Mouse (Mus musculus) midbrain, embryonic 15.5 days (tissue): ENCODE results near the gene Mx1. TPM values are rescaled to one million over a fixed set of nuclear protein-coding genes. Genes with fewer than 3 reads are reported as not detected.

Experiments
- ATAC-seq: fragments of 200-750 bp; cut with Nextera tagmentation; replicated peaks from 2 replicates; pipeline ENCODE4 v1.8.0; 2017; ENCODE audit warnings: moderate TSS enrichment
- H3K27ac ChIP-seq: fragments of 300-500 bp; sonication (generic); 2 replicates; pipeline ENCODE4 v1.5.1; 2015; ENCODE audit warnings: mild to moderate bottlenecking, inconsistent platforms
- H3K27me3 ChIP-seq: fragments of 300-500 bp; sonication (generic); replicated peaks from 2 replicates; pipeline ENCODE4 v1.6.1; 2015; ENCODE audit warnings: inconsistent platforms
- H3K36me3 ChIP-seq: fragments of 300-500 bp; sonication (generic); replicated peaks from 2 replicates; pipeline ENCODE4 v1.6.1; 2015; ENCODE audit warnings: inconsistent platforms
- H3K4me1 ChIP-seq: fragments of 300-500 bp; sonication (generic); 2 replicates; pipeline ENCODE4 v1.6.1; 2015; ENCODE audit warnings: inconsistent platforms
- H3K4me2 ChIP-seq: fragments of 300-500 bp; sonication (generic); 2 replicates; pipeline ENCODE4 v1.6.1; 2015; ENCODE audit warnings: inconsistent platforms, mild to moderate bottlenecking, moderate library complexity
- H3K4me3 ChIP-seq: fragments of 300-500 bp; sonication (generic); 2 replicates; pipeline ENCODE4 v1.5.1; 2015; ENCODE audit warnings: mild to moderate bottlenecking, inconsistent platforms
- H3K9ac ChIP-seq: fragments of 300-500 bp; sonication (generic); 2 replicates; pipeline ENCODE4 v1.6.1; 2015; ENCODE audit warnings: mild to moderate bottlenecking, inconsistent platforms
- H3K9me3 ChIP-seq: fragments of 300-500 bp; sonication (generic); 2 replicates; pipeline ENCODE4 v1.6.1; 2016; ENCODE audit warnings: inconsistent platforms
- WGBS: fragments of 180-500 bp; shearing (Covaris S2); methylation state at CpG from one replicate; pipeline ENCODE4 v1.1.7; 2015; ENCODE audit warnings: mixed read lengths; 5-methylcytosine and 5-hydroxymethylcytosine counted together
- polyA plus RNA-seq: library from polyadenylated mRNA; unstranded; fragments of >200 nt; fragmentation: Nextera tagmentation; extraction: Ambion mirVana; gene quantifications from 2 replicates; pipeline ENCODE4 v1.2.1, GENCODE M21; 2015

Gene Mx1
- polyA plus RNA-seq, 1 experiment from 2014 or later = 0.19 TPM

DNA sequence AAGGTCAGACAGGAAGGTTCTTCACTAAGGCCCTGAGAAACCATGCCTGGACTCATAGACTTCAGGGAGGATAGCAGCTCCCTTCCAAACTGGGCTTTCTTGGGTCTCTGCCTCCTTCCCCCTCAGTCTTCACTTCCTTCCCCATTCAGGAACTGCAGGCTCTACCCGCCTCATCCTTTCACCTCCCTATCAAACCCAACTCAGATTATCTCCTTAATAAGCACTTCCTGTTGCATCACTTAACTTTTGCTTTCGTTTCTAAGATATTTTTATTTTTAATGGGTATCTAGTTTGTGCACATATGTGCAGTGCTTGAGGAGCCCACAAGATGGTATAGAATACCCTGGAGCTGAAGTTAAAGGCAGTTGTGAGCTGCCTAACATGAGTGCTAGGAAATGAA, 15.9 kb upstream of the Mx1 start:
- Histone ChIP-seq H3K27me3 (no peaks in the 10 kb centered on the region), H3K9ac (no peak overlapping the region), H3K36me3 (no peaks in the 10 kb centered on the region), H3K4me2 (no peak overlapping the region), H3K27ac (no peak overlapping the region), H3K9me3 (no peaks in the 10 kb centered on the region), H3K4me3 (no peak overlapping the region), H3K4me1 (no peaks in the 10 kb centered on the region)
- 73% methylated on average over 2 of the region's 2 CpGs for WGBS
- no peak for ATAC-seq

DNA sequence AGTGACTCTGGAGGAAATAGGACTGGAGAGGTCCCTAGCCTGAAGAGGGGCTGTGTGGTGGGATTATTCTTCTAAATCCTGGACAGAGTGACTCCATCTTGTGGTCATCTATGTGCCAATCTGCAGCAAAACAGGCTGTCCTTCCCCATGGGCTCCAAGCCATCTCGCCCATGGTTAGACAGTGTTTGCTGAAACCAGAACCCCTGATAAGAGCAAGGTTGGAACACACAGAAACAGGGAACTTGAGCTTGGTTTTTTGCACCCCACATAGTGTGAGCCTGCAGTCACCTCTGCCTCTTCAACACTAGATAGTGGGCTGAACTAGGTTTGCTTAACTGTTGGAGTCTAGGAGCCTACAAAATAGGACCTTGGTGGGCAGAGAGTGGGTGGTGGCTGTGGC, 13.8 kb upstream of the Mx1 start:
- WGBS = 83% methylated on average over 1 of the region's 1 CpGs
- Histone ChIP-seq H3K27ac (no peak overlapping the region), H3K4me3 (no peak overlapping the region), H3K4me1 (no peaks in the 10 kb centered on the region), H3K36me3 (no peaks in the 10 kb centered on the region), H3K9me3 (no peaks in the 10 kb centered on the region), H3K9ac (no peak overlapping the region), H3K4me2 (no peak overlapping the region), H3K27me3 (no peaks in the 10 kb centered on the region)
- ATAC-seq = no peak

DNA sequence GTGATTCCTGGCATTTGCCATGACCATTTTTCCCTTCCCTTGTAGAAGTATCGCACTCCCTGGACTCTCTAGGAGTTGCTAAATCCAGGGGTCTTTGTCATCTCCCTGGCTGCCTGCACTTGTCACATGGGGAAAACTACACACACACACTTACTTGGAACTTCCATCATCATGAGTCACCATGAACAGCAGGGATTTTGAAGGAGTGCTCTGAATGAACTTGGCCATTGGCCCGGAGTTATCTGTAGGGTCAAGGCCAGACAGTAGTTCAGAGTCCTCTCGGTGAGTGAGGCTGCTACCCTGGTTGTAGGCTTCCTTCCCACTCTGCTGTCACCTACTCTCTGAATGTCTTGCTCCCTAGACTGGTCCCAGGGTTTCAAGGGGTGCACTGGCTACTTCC, 12.9 kb upstream of the Mx1 start:
- 95% methylated on average over 3 of the region's 3 CpGs for WGBS
- H3K9ac ChIP-seq = no peak overlapping the region
- H3K4me2 ChIP-seq = no peak overlapping the region

DNA sequence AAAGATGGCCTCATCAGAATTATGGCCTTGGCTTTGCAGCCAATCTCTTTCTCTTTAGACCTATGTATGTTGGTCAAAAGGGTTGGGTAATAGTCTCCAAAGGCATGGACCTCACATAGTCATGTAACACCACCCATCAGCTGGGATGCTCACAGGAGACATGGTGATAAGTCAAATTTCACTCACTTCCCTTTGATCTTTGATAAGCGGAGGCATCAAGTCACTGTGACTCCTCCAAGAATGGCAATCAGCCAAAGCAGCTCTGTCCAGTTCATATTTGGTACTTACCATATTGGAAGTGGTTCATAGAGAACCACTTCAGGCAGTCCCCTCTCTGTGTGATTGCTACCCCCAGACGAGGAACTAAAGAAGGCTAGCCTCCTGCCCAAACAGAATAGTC, 12.0 kb upstream of the Mx1 start:
- Histone ChIP-seq H3K9me3 (no peaks in the 10 kb centered on the region), H3K9ac (no peak overlapping the region), H3K4me1 (no peaks in the 10 kb centered on the region), H3K4me3 (no peak overlapping the region), H3K36me3 (no peaks in the 10 kb centered on the region), H3K4me2 (no peak overlapping the region), H3K27ac (no peak overlapping the region), H3K27me3 (no peaks in the 10 kb centered on the region)
- no peak for ATAC-seq
- 93% methylated on average over 2 of the region's 2 CpGs for WGBS

More for the DNA sequence above, 12.9 kb upstream of the Mx1 start:
- no peak overlapping the region for H3K27ac ChIP-seq
- H3K9me3 ChIP-seq = no peaks in the 10 kb centered on the region
- H3K4me1 ChIP-seq = no peaks in the 10 kb centered on the region
- H3K36me3 ChIP-seq = no peaks in the 10 kb centered on the region
- no peaks in the 10 kb centered on the region for H3K27me3 ChIP-seq
- ATAC-seq = no peak
- H3K4me3 ChIP-seq = no peak overlapping the region

DNA sequence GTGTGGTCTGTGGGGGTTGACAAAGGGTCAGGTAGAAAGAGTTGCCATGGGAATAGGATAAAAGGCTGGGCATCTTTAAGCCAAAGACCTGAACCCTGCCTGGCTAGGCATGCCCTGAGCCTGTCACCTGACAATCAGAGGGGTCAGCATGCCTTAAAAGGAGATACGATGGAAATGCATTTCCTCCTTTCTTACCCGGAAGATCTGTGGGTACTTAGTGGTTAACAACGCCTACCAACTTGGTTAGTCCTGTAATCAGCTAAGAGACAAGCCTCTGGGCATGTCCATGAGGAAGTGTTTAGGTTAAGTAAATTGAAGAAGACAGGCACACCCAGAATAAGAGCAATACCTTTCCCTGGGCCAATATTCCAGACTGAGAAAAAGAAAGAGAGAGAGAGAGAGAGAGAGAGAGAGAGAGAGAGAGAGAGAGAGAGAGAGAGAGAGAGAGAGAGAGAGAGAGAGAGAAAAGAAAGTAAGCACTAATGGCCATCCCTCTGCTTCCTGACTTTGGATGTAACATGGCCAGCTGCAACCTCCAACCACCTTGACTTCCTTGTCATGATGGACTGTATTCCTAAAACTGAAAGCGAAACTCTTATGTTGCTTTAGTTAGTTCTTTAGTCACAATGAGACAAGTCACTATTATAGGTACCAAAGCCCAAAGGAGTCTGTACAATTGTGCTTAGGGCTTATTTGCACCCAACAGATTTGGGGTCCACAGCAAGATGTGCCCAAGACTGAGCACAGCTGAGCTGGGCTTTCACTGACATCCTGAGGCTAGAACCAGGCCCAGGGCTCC, 5.5 kb upstream of the Mx1 start:
- H3K36me3 ChIP-seq = no peaks in the 10 kb centered on the region

DNA sequence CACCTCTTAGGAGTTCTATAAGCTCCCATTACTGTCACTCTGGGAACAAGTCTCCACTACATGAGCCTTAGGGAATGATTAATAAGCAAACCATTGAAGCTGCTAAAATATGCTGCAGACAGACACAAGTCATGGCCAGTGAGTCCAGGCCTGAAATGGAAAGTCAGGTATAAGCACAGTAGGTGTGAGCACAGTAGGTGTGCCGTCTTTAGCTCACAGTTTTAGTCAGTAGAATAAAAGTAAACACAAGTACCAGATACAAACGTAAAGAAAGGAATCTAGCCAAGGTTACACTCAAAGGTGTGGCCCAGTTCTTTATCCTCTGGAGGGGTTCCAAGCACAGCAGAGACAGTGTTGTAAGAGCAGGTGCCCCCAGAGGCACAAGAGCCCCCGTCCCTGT, 4.8 kb upstream of the Mx1 start:
- Histone ChIP-seq H3K27me3 (no peaks in the 10 kb centered on the region), H3K27ac (no peak overlapping the region), H3K9me3 (no peaks in the 10 kb centered on the region), H3K4me1 (no peaks in the 10 kb centered on the region), H3K9ac (no peak overlapping the region), H3K4me2 (no peak overlapping the region), H3K36me3 (no peaks in the 10 kb centered on the region), H3K4me3 (no peak overlapping the region)
- WGBS = 79% methylated on average over 3 of the region's 3 CpGs
- ATAC-seq = no peak

More for the DNA sequence above, 5.5 kb upstream of the Mx1 start:
- Histone ChIP-seq H3K27ac (no peak overlapping the region), H3K4me2 (no peak overlapping the region), H3K4me1 (no peaks in the 10 kb centered on the region), H3K9me3 (no peaks in the 10 kb centered on the region), H3K9ac (no peak overlapping the region), H3K4me3 (no peak overlapping the region), H3K27me3 (no peaks in the 10 kb centered on the region)
- WGBS = 80% methylated on average over 4 of the region's 4 CpGs
- ATAC-seq = no peak

DNA sequence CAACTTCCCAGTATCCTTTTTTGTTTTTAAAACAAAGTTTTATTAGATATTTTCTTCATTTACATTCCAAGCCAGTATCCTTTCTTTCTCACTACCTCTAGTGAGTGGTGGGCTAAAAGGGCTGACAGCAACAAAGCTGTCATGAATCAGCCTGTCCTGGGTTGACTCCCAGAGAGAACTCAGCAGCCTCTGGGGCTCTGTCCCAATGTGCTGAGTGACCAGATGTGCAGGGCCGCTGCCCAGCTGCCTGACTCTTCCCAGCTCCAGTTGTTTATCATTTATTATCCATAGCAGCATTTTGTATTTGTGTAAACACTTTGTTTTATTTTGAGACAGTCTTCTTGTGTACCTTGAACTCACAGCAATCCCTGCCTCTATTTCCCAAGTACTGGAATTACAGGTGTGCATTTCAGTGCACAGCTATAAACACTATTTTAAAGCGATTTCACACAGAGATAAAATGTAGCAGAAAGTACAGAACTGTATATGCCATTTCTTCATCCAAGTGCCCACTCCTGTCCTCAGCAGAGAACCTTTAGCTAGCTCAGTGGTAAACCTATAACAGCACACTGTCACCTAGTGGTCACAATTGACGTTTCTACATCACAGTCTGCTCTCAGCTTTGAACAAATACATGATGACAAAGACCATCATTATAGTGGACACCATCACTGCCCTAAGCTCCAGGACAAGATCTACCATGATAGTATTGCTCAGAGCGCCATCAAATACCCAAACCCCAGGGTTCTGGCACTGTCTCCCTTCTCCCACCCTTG, 3.7 kb upstream of the Mx1 start:
- Histone ChIP-seq H3K36me3 (no peaks in the 10 kb centered on the region), H3K4me1 (0 out of 2 replicates have a peak, but pooled peaks cover 2% of the 10 kb centered on the region), H3K9me3 (no peaks in the 10 kb centered on the region), H3K27me3 (no peaks in the 10 kb centered on the region), H3K4me2 (no peak overlapping the region), H3K27ac (no peak overlapping the region), H3K4me3 (no peak overlapping the region), H3K9ac (no peak overlapping the region)
- no peak for ATAC-seq
- 55% methylated on average over 4 of the region's 4 CpGs for WGBS

DNA sequence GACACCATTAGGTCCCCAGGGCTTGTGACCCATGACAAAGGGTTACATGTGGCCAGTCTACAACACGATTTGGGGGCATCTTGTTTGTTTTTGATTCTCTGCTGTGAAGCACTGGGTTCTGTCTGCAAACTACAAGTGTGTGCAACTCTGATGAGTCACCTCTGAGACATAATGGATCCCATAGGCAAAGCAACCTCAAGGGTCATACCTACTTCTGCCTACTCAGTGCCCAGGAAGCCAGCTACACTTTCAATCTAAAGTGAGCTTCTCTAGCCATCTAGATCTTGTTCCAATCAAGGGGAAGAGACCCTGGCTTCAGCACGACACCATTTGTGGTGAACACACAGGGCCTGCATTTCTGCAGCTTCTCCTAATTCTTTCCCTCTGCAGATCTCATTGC, 1.4 kb downstream of the Mx1 start:
- Histone ChIP-seq H3K4me3 (no peak overlapping the region), H3K9ac (no peak overlapping the region), H3K36me3 (no peaks in the 10 kb centered on the region), H3K4me2 (no peak overlapping the region), H3K4me1 (0 out of 2 replicates have a peak, but pooled peaks cover 2% of the 10 kb centered on the region), H3K9me3 (no peaks in the 10 kb centered on the region), H3K27me3 (no peaks in the 10 kb centered on the region), H3K27ac (no peak overlapping the region)
- no peak for ATAC-seq
- 69% methylated on average over 2 of the region's 2 CpGs for WGBS

DNA sequence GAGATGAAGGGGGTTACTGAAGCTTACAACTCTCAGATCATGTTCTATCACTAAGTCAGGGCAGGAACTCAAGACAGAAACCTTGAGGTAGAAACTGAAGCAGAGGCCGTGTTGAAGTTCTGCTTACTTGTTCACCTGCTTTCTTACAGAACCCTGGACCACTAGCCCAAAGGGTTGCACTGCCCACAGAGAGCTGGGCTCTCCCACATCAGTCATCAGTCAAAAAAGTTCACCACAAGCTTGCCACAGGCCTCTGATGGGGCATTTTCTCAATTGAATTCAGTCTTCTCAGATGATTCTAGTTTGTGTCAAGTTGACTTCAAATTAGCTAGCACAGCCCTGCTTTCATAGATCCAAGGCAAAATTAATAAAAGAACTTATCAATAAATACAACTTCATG, 2.9 kb downstream of the Mx1 start:
- Histone ChIP-seq H3K9me3 (no peaks in the 10 kb centered on the region), H3K4me2 (no peak overlapping the region), H3K4me1 (0 out of 2 replicates have a peak, but pooled peaks cover 2% of the 10 kb centered on the region), H3K36me3 (no peaks in the 10 kb centered on the region), H3K9ac (no peak overlapping the region), H3K4me3 (no peak overlapping the region), H3K27ac (no peak overlapping the region), H3K27me3 (no peaks in the 10 kb centered on the region)
- WGBS = 78% methylated on average over 1 of the region's 1 CpGs
- no peak for ATAC-seq

DNA sequence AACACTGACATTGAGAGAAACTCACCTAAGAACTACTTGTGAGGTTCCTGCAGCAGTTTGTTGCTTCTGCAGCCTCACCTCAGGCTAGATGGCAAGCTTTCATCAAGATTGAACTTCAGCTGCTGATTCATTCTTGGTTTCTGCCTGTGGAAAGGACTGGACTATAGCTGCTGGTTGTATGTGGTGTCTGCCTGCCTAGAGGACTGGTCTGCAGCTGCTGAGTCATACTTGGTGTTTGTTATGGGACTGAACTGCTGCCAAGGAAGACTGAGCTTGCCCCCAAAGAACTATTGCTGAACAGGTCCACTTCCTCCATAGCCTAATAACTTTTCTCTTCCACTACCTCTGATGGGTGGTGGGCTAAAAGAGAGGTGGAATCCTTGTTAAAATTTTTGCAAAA, 15.3 kb downstream of the Mx1 start:
- H3K27ac ChIP-seq = no peak overlapping the region
- no peak overlapping the region for H3K9ac ChIP-seq
- ATAC-seq = no peak
- no peaks in the 10 kb centered on the region for H3K9me3 ChIP-seq
- H3K4me1 ChIP-seq = no peaks in the 10 kb centered on the region
- no peaks in the 10 kb centered on the region for H3K27me3 ChIP-seq
- H3K4me2 ChIP-seq = no peak overlapping the region
- no peak overlapping the region for H3K4me3 ChIP-seq
- no peaks in the 10 kb centered on the region for H3K36me3 ChIP-seq

DNA sequence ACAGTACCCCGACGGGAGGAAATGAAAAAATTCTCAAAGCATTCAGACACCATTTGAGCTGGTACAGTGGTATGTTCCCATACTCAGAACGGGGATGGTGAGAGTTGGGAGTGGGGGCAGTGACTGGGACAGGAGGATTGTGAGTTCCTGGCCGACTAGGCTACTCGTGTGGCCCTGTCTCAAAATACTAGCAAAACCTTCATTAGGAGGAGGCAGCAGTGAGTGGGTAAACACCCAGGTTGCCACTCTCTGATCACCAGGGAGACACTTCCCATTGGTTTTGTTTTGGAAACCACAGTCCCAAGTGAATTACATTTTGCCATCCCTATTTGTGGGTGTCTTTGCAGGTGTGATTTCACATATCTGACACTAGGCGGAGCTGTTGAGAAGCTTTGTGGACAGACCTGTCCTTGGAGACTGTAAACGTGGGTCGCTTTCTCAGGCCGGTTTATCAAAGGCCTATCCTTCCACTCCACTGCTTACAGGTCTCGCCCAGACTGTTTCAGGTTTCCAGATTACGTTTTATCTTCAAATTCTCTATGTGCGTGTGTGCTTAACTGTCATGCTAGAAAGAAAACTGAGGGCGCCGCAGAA, 18.9 kb downstream of the Mx1 start:
- Histone ChIP-seq H3K4me3 (no peak overlapping the region), H3K9me3 (no peaks in the 10 kb centered on the region), H3K36me3 (no peaks in the 10 kb centered on the region), H3K4me2 (no peak overlapping the region), H3K4me1 (no peaks in the 10 kb centered on the region), H3K9ac (no peak overlapping the region), H3K27ac (no peak overlapping the region), H3K27me3 (no peaks in the 10 kb centered on the region)
- ATAC-seq = no peak
- WGBS = 52% methylated on average over 14 of the region's 14 CpGs

DNA sequence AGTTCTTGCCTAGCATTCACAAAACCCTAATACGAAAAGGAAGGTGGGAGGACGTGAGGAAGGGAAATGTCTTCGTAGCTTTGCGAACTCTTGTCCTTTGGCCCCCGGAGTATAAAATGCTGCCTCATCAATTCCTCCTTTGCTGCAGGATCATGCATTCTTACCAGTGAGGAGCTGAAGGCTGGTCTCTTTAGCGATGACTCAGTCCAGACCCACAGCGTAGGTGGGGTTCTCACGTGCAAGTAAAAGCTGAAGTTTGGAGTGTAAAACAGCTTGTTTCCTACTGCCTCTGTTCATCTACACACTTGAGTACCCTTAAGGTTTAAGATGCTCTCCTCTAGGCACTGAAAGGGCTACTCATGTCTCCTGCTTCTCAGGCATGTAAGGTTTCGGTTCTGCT, 20.7 kb downstream of the Mx1 start:
- H3K4me2 ChIP-seq = no peak overlapping the region
- no peaks in the 10 kb centered on the region for H3K36me3 ChIP-seq
- 90% methylated on average over 9 of the region's 9 CpGs for WGBS
- ATAC-seq = no peak
- no peaks in the 10 kb centered on the region for H3K9me3 ChIP-seq
- no peak overlapping the region for H3K4me3 ChIP-seq
- H3K27ac ChIP-seq = no peak overlapping the region
- H3K9ac ChIP-seq = no peak overlapping the region
- no peaks in the 10 kb centered on the region for H3K4me1 ChIP-seq
- no peaks in the 10 kb centered on the region for H3K27me3 ChIP-seq
